Mouse (Mus musculus): ENCODE results near the gene Bora. TPM values are rescaled to one million over a fixed set of nuclear protein-coding genes. Genes with fewer than 3 reads are reported as not detected.
A peak's percentile ranks its signal among the peaks of the same experiment; 100 is the strongest.

Gene Bora
- total and polyA plus RNA-seq, 2 experiments from 2014 or later: 8.2 to 13.3 TPM

DNA sequence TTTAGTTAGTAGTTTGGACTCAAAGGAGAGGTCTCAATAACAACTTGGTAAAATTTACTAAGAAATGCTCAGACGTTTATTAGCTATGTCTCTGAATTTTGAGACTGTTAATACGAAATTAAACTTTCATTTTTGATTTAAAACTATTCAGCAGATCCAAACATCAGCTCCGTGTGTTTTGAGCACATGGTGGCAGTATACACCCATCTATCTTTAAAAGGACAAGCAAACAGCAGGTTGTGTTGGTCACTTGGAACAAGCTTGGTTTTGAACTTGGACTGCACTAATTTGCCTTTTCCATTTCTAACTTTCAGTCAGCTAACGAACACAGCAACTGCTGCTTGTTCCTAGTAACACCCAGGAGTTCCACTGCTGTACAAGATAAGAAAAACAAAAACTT, 71.6 kb downstream of the Bora start:
- ATAC-seq (no peak), DNase-seq (ENCODE audit: low spot score) (peak; percentile 39)
- peak; percentile 48 for TF ChIP-seq CTCF (IDR thresholded peaks at IDR 0.05; ENCODE audit: low read depth)
- no peaks in the 10 kb centered on the region for H3K9me3 ChIP-seq (ENCODE audit: low read length)
- WGBS: 81% methylated on average over 4 of the region's 4 CpGs
- H3K4me3 ChIP-seq (ENCODE audit: low read length): no peak overlapping the region
- no peaks in the 10 kb centered on the region for H3K4me1 ChIP-seq (ENCODE audit: insufficient read depth, low read length)
- no peaks in the 10 kb centered on the region for H3K27me3 ChIP-seq (ENCODE audit: insufficient read depth, low read length)
- peaks cover 17% of the 10 kb centered on the region; the same call in 1 of the 2 replicates for H3K36me3 ChIP-seq (ENCODE audit: insufficient read depth, low read length)
- H3K9ac ChIP-seq (replicated peaks; ENCODE audit: low read length): no peak overlapping the region
- H3K27ac ChIP-seq: no peak overlapping the region
- no peak overlapping the region for H3K4me2 ChIP-seq (ENCODE audit: low read depth, low read length)

DNA sequence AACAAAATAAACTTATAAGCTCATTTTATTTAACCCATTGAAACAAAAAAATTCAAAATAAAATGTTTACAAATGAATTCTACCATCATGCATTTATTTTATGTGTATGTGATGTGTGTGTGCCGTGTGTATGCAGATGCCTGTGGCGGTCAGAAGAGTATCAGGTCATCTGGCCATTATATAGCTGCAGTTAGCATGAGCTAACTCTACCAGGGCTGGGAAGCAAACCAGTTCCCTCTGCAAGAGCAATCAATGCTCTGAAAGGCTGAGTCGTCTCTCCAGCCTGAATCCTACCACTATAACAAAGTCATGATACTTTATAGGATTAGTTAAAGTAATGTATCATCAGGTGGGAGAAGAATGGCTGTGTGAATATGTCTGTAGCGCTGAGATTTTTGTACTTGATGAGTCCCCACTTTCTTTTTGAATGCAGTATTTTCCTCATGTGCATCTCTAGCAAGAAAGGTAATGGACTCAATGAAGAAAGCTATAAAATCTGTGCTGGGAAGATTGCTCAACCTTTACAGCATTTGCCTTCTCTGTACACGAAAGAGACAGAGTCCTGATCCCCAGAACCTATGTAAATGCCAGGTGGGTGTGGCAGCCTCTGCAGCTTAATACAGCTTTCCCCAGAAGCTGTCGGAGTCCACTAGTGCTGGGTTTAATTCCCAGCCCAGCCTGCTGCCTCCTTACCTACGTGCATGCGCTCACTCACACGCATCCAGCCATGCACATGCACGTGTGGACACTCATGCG, 75.7 kb downstream of the Bora start:
- ATAC-seq: no peak
- TF ChIP-seq CTCF (IDR thresholded peaks at IDR 0.05; ENCODE audit: low read depth): no peak
- Histone ChIP-seq H3K9ac (replicated peaks; ENCODE audit: low read length) (no peak overlapping the region), H3K4me2 (ENCODE audit: low read depth, low read length) (no peak overlapping the region), H3K27ac (no peak overlapping the region), H3K9me3 (ENCODE audit: low read length) (no peaks in the 10 kb centered on the region), H3K36me3 (ENCODE audit: insufficient read depth, low read length) (no peaks in the 10 kb centered on the region; the same call in 1 of the 2 replicates), H3K4me3 (ENCODE audit: low read length) (no peak overlapping the region), H3K4me1 (ENCODE audit: insufficient read depth, low read length) (no peaks in the 10 kb centered on the region), H3K27me3 (ENCODE audit: insufficient read depth, low read length) (no peaks in the 10 kb centered on the region)
- WGBS: 89% methylated on average over 11 of the region's 11 CpGs
- DNase-seq (ENCODE audit: low spot score): no peak

GRCm38 (mm10) chr14:99124076-99124475, 78.1 kb downstream of the Bora start:
- Histone ChIP-seq H3K4me3 (ENCODE audit: low read length) (no peak overlapping the region), H3K4me1 (ENCODE audit: insufficient read depth, low read length) (no peaks in the 10 kb centered on the region), H3K27ac (no peak overlapping the region), H3K36me3 (ENCODE audit: insufficient read depth, low read length) (no peaks in the 10 kb centered on the region; the same call in 1 of the 2 replicates), H3K4me2 (ENCODE audit: low read depth, low read length) (no peak overlapping the region), H3K27me3 (ENCODE audit: insufficient read depth, low read length) (no peaks in the 10 kb centered on the region), H3K9me3 (ENCODE audit: low read length) (no peaks in the 10 kb centered on the region), H3K9ac (replicated peaks; ENCODE audit: low read length) (no peak overlapping the region)
- ATAC-seq (no peak), DNase-seq (ENCODE audit: low spot score) (no peak)
- 89% methylated on average over 4 of the region's 4 CpGs for WGBS
- TF ChIP-seq CTCF (IDR thresholded peaks at IDR 0.05; ENCODE audit: low read depth): no peak

Other genes starting within 250 kb of the Bora start
- gene Rpl36a-ps1, start 51.9 kb upstream of the Bora start, total RNA-seq (2014; rRNA removed): not detected in 2 replicates
- not detected in 2 replicates for gene Rpl36a-ps1, start 51.9 kb upstream of the Bora start, polyA plus RNA-seq (2015; fragmentation: Nextera tagmentation; extraction: Ambion mirVana)
- gene Mzt1, start 88 bp upstream of the Bora start, total RNA-seq (2014; rRNA removed): 73.7 and 74.1 TPM in 2 replicates
- gene Mzt1, start 88 bp upstream of the Bora start, polyA plus RNA-seq (2015; fragmentation: Nextera tagmentation; extraction: Ambion mirVana): 117 and 124 TPM in 2 replicates
- gene Pibf1, start 53.2 kb downstream of the Bora start, total RNA-seq (2014; rRNA removed): 10.1 and 17.0 TPM in 2 replicates
- 13.4 and 15.0 TPM in 2 replicates for gene Pibf1, start 53.2 kb downstream of the Bora start, polyA plus RNA-seq (2015; fragmentation: Nextera tagmentation; extraction: Ambion mirVana)
- 13.5 and 16.3 TPM in 2 replicates for gene Dis3, start 53.5 kb downstream of the Bora start, total RNA-seq (2014; rRNA removed)
- gene Dis3, start 53.5 kb downstream of the Bora start, polyA plus RNA-seq (2015; fragmentation: Nextera tagmentation; extraction: Ambion mirVana): 25.7 and 26.1 TPM in 2 replicates

Measured in hindbrain, postnatal 0 days (tissue).